Mouse (Mus musculus) lung, postnatal 0 days (tissue): Measurements from ENCODE around the gene Ppdpf. TPM values are rescaled to one million over a fixed set of nuclear protein-coding genes. Genes with fewer than 3 reads are reported as not detected.

ENCODE experiments used
- ATAC-seq: fragments of 200-750 bp; cut with Nextera tagmentation; 2 replicates; pipeline ENCODE4 v1.8.0; 2017; ENCODE audit warnings: moderate library complexity
- DNase-seq: peaks from one replicate; pipeline ENCODE4 v3.0.0-alpha.2; 2016; ENCODE audit warnings: low spot score
- H3K27ac ChIP-seq: fragments of 300-500 bp; sonication (generic); 2 replicates; pipeline ENCODE4 v1.5.1; 2014; ENCODE audit warnings: antibody characterized with exemption, mild to moderate bottlenecking, low read length, mixed read lengths
- H3K27me3 ChIP-seq: fragments of 300-500 bp; sonication (generic); replicated peaks from 2 replicates; pipeline ENCODE4 v1.6.1; 2014; ENCODE audit warnings: low read length, mixed read lengths; ENCODE audit not compliant: insufficient read depth
- H3K36me3 ChIP-seq: fragments of 300-500 bp; sonication (generic); 2 replicates; pipeline ENCODE4 v1.6.1; 2014; ENCODE audit warnings: low read length, mixed read lengths; ENCODE audit not compliant: insufficient read depth
- H3K4me1 ChIP-seq: fragments of 300-500 bp; sonication (generic); 2 replicates; pipeline ENCODE4 v1.6.1; 2014; ENCODE audit warnings: antibody characterized with exemption, low read depth, low read length, mixed read lengths; ENCODE audit not compliant: insufficient read depth
- H3K4me2 ChIP-seq: fragments of 300-500 bp; sonication (generic); replicated peaks from 2 replicates; pipeline ENCODE4 v1.6.1; 2014; ENCODE audit warnings: low read depth, mild to moderate bottlenecking, low read length, moderate library complexity, mixed read lengths
- H3K4me3 ChIP-seq: fragments of 300-500 bp; sonication (generic); 2 replicates; pipeline ENCODE4 v1.5.1; 2014; ENCODE audit warnings: low read depth, low read length
- H3K9ac ChIP-seq: fragments of 300-500 bp; sonication (generic); replicated peaks from 2 replicates; pipeline ENCODE4 v1.6.1; 2014; ENCODE audit warnings: low read depth, mild to moderate bottlenecking
- H3K9me3 ChIP-seq: fragments of 300-500 bp; sonication (generic); 2 replicates; pipeline ENCODE4 v1.6.1; 2016; ENCODE audit warnings: low read length, mixed read lengths
- CTCF ChIP-seq: IDR thresholded peaks from 2 replicates; pipeline ENCODE4 v1.5.1; 2016; ENCODE audit warnings: antibody characterized with exemption, mild to moderate bottlenecking
- EP300 ChIP-seq: IDR thresholded peaks from 2 replicates; pipeline ENCODE4 v1.6.1; 2016; ENCODE audit warnings: antibody characterized with exemption, mild to moderate bottlenecking, control low read depth
- WGBS: fragments of 180-500 bp; shearing (Covaris S2); extraction: QIAGEN DNeasy Blood & Tissue Kit; methylation state at CpG from one replicate; pipeline ENCODE4 v1.1.7; 2014; 5-methylcytosine and 5-hydroxymethylcytosine counted together
- polyA plus RNA-seq: library from polyadenylated mRNA; unstranded; fragments of >200 nt; fragmentation: Nextera tagmentation; extraction: Ambion mirVana; gene quantifications from 2 replicates; pipeline ENCODE4 v1.2.1, GENCODE M21; 2015

Gene Ppdpf
- polyA plus RNA-seq, 1 experiment from 2014 or later = 261 TPM

- no peaks in the 10 kb centered on the region for H3K36me3 ChIP-seq
- no peak overlapping the region for H3K9ac ChIP-seq
- H3K27ac ChIP-seq = peak overlapping the region; percentile 83
- no peak for ATAC-seq
- H3K4me1 ChIP-seq = peaks cover 12% of the 10 kb centered on the region; the same call in 1 of the 2 replicates
- TF ChIP-seq CTCF (no peak), EP300 (no peak)
- DNase-seq = no peak
- H3K27me3 ChIP-seq = no peaks in the 10 kb centered on the region
- 20% methylated on average over 2 of the region's 2 CpGs for WGBS
- H3K4me2 ChIP-seq = peak overlapping the region; percentile 43
- H3K9me3 ChIP-seq = no peaks in the 10 kb centered on the region
- H3K4me3 ChIP-seq = no peak overlapping the region
Observed at GRCm38 (mm10) chr2:181220361-181220760, 33.3 kb downstream of the Ppdpf start.

DNA sequence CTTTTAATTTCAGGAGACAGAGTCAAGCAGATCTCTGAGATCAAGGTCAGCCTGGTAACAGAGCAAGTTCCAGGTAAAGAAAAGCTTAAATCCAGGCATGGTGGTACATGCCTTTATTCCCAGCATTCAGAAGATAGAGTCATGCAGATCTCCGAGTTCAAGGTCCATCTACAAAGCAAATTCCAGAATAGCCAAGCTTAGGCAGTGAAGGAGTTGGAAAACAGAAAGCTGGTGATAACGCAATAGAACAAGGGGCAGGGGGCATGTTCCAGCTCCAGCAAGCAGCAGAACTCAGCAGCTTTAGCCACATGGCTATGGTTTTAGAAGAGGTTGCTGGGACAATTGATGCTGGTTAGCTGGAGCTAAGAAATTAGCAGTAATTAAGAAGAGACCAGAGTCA is 37.9 kb downstream of the Ppdpf start:
- ATAC-seq (no peak), DNase-seq (no peak)
- 82% methylated on average over 2 of the region's 2 CpGs for WGBS
- Histone ChIP-seq H3K4me2 (no peak overlapping the region), H3K4me3 (no peak overlapping the region), H3K9me3 (no peaks in the 10 kb centered on the region), H3K27me3 (no peaks in the 10 kb centered on the region), H3K9ac (no peak overlapping the region), H3K36me3 (peaks cover 6% of the 10 kb centered on the region; the same call in 1 of the 2 replicates), H3K27ac (no peak overlapping the region), H3K4me1 (peaks cover 15% of the 10 kb centered on the region; the same call in 1 of the 2 replicates)
- TF ChIP-seq EP300 = no peak
- TF ChIP-seq CTCF = no peak

DNA sequence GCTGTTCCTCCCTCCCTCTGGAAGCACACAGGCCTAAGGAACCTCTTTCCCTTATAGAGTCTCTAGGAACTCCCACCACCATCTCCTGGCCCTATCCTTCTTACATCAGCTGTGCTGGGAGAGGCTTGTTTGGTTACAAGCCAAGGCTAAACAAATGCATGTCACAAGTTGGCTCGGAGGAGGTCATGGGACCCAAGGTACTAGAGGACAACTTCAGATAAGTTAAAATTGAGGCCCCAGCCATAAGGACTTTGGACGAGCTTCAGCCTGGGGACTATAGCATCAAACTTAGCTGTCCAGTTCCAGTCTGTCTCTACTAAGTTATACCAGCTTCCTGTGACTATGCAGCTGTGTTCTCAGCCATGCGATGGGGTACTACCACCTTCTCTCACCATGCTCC is 40.1 kb downstream of the Ppdpf start:
- no peak for DNase-seq
- 0 out of 2 replicates have a peak, but pooled peaks have one; percentile 2 for ATAC-seq
- WGBS = 68% methylated on average over 3 of the region's 3 CpGs
- Histone ChIP-seq H3K4me2 (no peak overlapping the region), H3K4me1 (peaks cover 5% of the 10 kb centered on the region; the same call in 1 of the 2 replicates), H3K4me3 (no peak overlapping the region), H3K9me3 (no peaks in the 10 kb centered on the region), H3K36me3 (peaks cover 21% of the 10 kb centered on the region; the same call in 1 of the 2 replicates), H3K27ac (no peak overlapping the region), H3K9ac (no peak overlapping the region), H3K27me3 (no peaks in the 10 kb centered on the region)
- no peak for TF ChIP-seq CTCF
- TF ChIP-seq EP300 = no peak

- Histone ChIP-seq H3K36me3 (peaks cover 31% of the 10 kb centered on the region), H3K9me3 (no peaks in the 10 kb centered on the region), H3K9ac (no peak overlapping the region), H3K27me3 (no peaks in the 10 kb centered on the region), H3K4me1 (peaks cover 5% of the 10 kb centered on the region; the same call in 1 of the 2 replicates), H3K27ac (peak overlapping the region; percentile 71), H3K4me2 (no peak overlapping the region), H3K4me3 (no peak overlapping the region)
- peak; percentile 71 for ATAC-seq
- WGBS = 50% methylated on average over 1 of the region's 1 CpGs
- TF ChIP-seq CTCF (no peak), EP300 (peak; percentile 59)
- peak; percentile 57 for DNase-seq
Observed at GRCm38 (mm10) chr2:181228335-181228734, 41.3 kb downstream of the Ppdpf start.

DNA sequence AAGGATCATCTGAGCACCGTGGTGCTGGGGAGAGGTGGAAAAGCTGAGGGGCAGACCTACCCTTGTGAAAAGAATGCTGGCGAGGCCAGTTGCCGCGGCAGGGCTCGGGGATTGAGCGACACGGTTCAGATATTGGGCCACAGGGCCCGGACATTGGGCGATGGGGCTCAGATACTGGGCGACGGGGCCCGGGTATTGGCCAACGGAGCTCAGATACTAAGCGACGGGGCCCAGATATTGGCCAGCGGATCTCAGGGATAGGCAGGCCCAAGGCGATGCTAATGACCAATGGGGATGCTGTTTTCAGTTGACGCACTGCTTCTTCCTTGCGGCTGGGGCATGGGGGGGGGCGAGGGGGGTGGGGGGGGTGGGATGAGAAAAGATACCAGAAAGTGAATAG is 44.1 kb downstream of the Ppdpf start:
- ATAC-seq = no peak
- Histone ChIP-seq H3K36me3 (peaks cover 50% of the 10 kb centered on the region), H3K4me3 (no peak overlapping the region), H3K4me1 (peaks cover 5% of the 10 kb centered on the region; the same call in 1 of the 2 replicates), H3K9me3 (no peaks in the 10 kb centered on the region), H3K27ac (no peak overlapping the region), H3K27me3 (no peaks in the 10 kb centered on the region), H3K4me2 (no peak overlapping the region), H3K9ac (no peak overlapping the region)
- TF ChIP-seq CTCF (no peak), EP300 (no peak)
- DNase-seq = no peak
- 79% methylated on average over 20 of the region's 20 CpGs for WGBS

- 90% methylated on average over 15 of the region's 15 CpGs for WGBS
Observed at GRCm38 (mm10) chr2:181233443-181233842, 46.4 kb downstream of the Ppdpf start.

DNA sequence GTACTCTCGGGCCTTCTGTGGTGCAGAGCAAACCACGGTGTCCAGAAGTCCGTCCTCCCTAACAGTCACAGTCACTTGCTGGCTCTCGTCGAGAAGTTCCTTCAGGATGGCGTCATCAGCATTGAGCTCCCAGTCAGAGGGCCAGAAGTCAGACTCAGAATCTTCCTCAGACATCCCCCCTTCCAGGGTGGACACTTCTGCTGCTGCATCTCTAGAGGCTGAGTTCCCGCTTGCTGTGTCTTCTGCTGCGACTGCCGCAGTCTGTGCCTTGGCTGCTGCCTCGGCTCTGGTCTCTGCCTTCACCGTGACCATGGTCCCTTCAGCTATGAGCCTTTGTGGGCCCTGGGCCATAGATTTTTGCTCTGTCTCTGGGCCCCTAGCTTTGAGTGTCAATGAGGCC is 47.6 kb downstream of the Ppdpf start:
- Histone ChIP-seq H3K4me3 (no peak overlapping the region), H3K9me3 (no peaks in the 10 kb centered on the region), H3K9ac (no peak overlapping the region), H3K4me1 (no peaks in the 10 kb centered on the region), H3K27ac (no peak overlapping the region), H3K4me2 (no peak overlapping the region), H3K27me3 (no peaks in the 10 kb centered on the region), H3K36me3 (peaks cover 64% of the 10 kb centered on the region)
- whole genome bisulfite sequencing = 88% methylated on average over 11 of the region's 11 CpGs
- TF ChIP-seq EP300 (no peak), CTCF (no peak)
- ATAC-seq (no peak), DNase-seq (no peak)

More at GRCm38 (mm10) chr2:181233443-181233842, 46.4 kb downstream of the Ppdpf start:
- Histone ChIP-seq H3K9me3 (no peaks in the 10 kb centered on the region), H3K36me3 (peaks cover 65% of the 10 kb centered on the region), H3K4me3 (no peak overlapping the region), H3K4me1 (no peaks in the 10 kb centered on the region), H3K27ac (no peak overlapping the region), H3K9ac (no peak overlapping the region), H3K27me3 (no peaks in the 10 kb centered on the region), H3K4me2 (no peak overlapping the region)
- TF ChIP-seq CTCF (no peak), EP300 (no peak)
- DNase-seq (no peak), ATAC-seq (no peak)
